Mouse (Mus musculus) lung, adult 2 months (tissue): ENCODE results near the gene Slc1a7. TPM values are rescaled to one million over a fixed set of nuclear protein-coding genes. Genes with fewer than 3 reads are reported as not detected.

Experiments
- DNase-seq: peaks from one replicate; pipeline ENCODE4 v3.0.0; 2022
- H3K4me1 ChIP-seq: fragments of 200-500 bp; 2 replicates; pipeline ENCODE4 v1.6.1; 2011; ENCODE audit warnings: low read length; ENCODE audit not compliant: control insufficient read depth, insufficient read depth
- H3K4me3 ChIP-seq: fragments of 200-500 bp; replicated peaks from 2 replicates; pipeline ENCODE3; 2011; ENCODE audit warnings: low read depth, mild to moderate bottlenecking, control low read depth, low read length; ENCODE audit errors: extremely low read depth
- CTCF ChIP-seq: fragments of 200-500 bp; IDR thresholded peaks from 2 replicates; pipeline ENCODE4 v1.5.1; 2011; ENCODE audit warnings: mild to moderate bottlenecking, low read length, control low read depth; ENCODE audit not compliant: insufficient read depth
- POLR2A ChIP-seq: fragments of 200-500 bp; IDR thresholded peaks from 2 replicates; pipeline ENCODE4 v1.6.1; 2011; ENCODE audit warnings: low read depth, mild to moderate bottlenecking, control low read depth, low read length, borderline replicate concordance; ENCODE audit errors: extremely low read depth
- WGBS: fragments of 180-500 bp; shearing (Covaris S2); methylation state at CpG from one replicate; pipeline ENCODE4 v1.1.7; 2018; 5-methylcytosine and 5-hydroxymethylcytosine counted together
- polyA plus RNA-seq: library from polyadenylated mRNA; depleted of rRNA; stranded (reverse); fragments of >200 nt; gene quantifications from 2 replicates; pipeline ENCODE4 v1.2.3, GENCODE M21; 2012

The Slc1a7 gene
- polyA plus RNA-seq, 1 experiment, result 0.39 TPM

GRCm38 (mm10) chr4:108018241-108018923 lies 50.2 kb downstream of the Slc1a7 start:
- no peak for DNase-seq
- TF ChIP-seq POLR2A (no peak), CTCF (no peak)
- H3K4me3 ChIP-seq, result no peak overlapping the region
- H3K4me1 ChIP-seq, result peaks cover 3% of the 10 kb centered on the region; the same call in 1 of the 2 replicates
- WGBS, result 49% methylated on average over 10 of the region's 10 CpGs

DNA sequence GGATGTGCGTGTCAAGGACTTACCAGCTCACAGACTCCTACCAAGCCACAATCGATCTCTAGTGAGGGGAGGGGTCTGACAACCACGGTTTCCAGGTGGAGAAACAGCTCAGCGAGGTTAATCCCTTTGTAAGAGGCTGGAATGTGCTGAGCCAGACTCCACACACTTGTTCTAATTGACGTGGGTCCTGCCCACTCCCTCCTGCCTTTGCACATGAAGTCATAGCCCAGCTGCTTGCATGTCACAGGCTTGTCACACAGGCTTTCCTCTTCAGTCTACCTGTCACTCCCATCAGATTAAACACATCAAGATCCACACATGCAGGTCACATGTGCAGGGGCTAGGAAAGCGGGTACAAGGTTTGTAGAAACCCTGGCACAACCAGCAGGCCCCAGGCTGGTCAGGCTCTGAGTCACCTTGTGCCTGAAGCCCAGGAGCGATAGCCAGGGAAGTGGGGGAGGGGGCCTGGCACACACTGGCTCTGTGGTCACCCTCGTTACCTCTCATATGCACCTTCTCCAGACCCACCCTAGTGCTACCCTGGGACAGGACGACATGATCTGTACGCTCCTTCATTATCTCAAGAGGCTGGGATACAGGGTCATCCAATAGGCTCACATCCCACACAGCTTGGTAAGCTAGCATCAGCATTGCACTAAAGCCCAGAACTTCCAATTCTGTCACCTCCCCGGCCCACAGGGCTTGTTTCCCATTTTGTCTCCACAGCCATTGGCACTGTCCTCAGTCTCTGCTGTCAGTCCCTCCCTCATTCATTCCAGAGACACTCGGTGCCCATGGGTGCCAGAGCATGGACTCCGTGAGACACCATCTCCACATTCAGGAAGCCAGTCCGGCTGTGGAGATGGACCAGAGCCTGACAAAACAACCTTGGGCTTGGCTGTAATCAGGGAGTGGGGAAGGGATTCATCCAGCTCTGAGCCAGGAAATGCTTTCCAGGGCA lies 51.1 kb downstream of the Slc1a7 start:
- DNase-seq, result no peak
- WGBS, result 47% methylated on average over 14 of the region's 14 CpGs
- TF ChIP-seq CTCF (no peak), POLR2A (no peak)
- Histone ChIP-seq H3K4me3 (no peak overlapping the region), H3K4me1 (peaks cover 3% of the 10 kb centered on the region; the same call in 1 of the 2 replicates)

DNA sequence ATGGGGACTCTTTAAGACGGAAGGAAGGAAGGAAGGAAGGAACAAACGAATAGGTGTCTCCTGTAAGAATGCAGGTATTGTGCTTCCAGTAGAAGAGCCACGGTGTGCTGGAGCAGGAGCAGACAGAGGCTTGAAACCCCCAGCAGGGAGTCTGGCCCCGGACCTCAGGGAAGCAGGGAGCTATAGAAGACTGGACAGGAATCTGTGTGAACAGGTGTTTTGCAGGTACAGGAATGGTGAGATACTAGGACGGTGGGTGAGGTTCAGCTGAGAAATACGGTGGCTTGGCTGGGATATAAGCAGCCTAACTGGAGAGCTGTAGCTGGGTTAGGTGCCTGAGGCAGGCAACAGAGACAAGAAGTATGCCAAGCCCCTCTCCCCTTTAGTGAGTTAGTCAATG lies 52.0 kb downstream of the Slc1a7 start:
- Histone ChIP-seq H3K4me1 (peaks cover under 1% of the 10 kb centered on the region; the same call in 1 of the 2 replicates), H3K4me3 (no peak overlapping the region)
- 72% methylated on average over 6 of the region's 6 CpGs for WGBS
- no peak for DNase-seq
- TF ChIP-seq CTCF (no peak), POLR2A (no peak)

- DNase-seq, result no peak
- no peaks in the 10 kb centered on the region; the same call in 1 of the 2 replicates for H3K4me1 ChIP-seq
- no peak for TF ChIP-seq CTCF
- TF ChIP-seq POLR2A, result no peak
- WGBS, result 81% methylated on average over 4 of the region's 4 CpGs
- no peak overlapping the region for H3K4me3 ChIP-seq
Observed at GRCm38 (mm10) chr4:108023186-108023585, 55.1 kb downstream of the Slc1a7 start.

DNA sequence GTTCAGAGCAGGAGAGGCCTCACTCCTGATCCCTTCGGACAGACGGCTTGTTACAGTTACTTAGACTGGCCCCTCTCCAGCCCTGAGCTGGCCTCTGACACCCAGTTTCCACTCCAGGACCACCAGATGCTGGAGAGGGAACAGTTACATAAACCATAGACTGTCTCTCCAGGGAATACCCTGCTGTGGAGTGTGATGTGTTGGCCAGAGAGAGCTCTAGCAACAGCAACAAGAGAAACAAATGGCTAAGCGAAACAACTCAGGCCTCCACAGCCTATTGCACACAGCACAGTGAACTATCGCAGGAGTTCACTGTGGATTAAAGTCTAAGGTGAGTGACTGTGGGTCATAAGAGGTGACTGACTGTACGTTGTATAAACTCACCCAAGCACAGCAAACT lies 56.5 kb downstream of the Slc1a7 start:
- TF ChIP-seq CTCF (no peak), POLR2A (no peak)
- 53% methylated on average over 5 of the region's 5 CpGs for WGBS
- H3K4me3 ChIP-seq, result no peak overlapping the region
- DNase-seq, result no peak
- no peaks in the 10 kb centered on the region; the same call in 1 of the 2 replicates for H3K4me1 ChIP-seq

DNA sequence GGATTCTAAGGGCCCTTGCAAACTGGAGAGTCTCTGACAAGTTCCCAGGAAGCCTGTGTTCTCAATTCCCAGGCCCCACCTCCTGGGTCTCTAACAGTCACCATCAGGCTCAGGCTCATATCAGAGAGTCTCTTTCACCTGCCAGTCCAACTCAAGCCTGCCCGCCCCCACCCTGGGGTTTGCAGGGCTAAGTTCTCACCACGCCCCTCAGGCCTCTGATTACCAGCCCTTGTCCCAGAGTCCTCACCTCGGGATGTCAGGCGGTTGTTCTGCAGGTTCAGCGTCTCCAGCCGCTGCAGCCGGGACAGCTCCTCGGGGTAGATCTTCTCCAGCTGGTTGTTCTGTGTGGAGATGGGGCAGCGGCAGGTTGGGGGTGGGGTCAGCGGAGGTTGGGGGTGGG lies 57.1 kb downstream of the Slc1a7 start:
- 36% methylated on average over 10 of the region's 10 CpGs for WGBS
- no peaks in the 10 kb centered on the region; the same call in 1 of the 2 replicates for H3K4me1 ChIP-seq
- H3K4me3 ChIP-seq, result no peak overlapping the region
- DNase-seq, result peak; percentile 48
- TF ChIP-seq POLR2A (peak; percentile 30; the same call in 1 of the 2 replicates), CTCF (no peak)

- Histone ChIP-seq H3K4me3 (no peak overlapping the region), H3K4me1 (peaks cover 2% of the 10 kb centered on the region)
- no peak for TF ChIP-seq POLR2A
- no peak for TF ChIP-seq CTCF
- WGBS, result 32% methylated on average over 3 of the region's 3 CpGs
- no peak for DNase-seq
Observed at GRCm38 (mm10) chr4:108026193-108026592, 58.1 kb downstream of the Slc1a7 start.

- H3K4me3 ChIP-seq, result peak overlapping the region; percentile 66
- WGBS, result 11% methylated on average over 22 of the region's 22 CpGs
- no peak for DNase-seq
- H3K4me1 ChIP-seq, result peaks cover 8% of the 10 kb centered on the region
- no peak for TF ChIP-seq CTCF
- TF ChIP-seq POLR2A, result 0 out of 2 replicates have a peak, but pooled peaks have one; percentile 6
Observed at GRCm38 (mm10) chr4:108030888-108031501, 62.9 kb downstream of the Slc1a7 start.
